Mouse (Mus musculus): ENCODE measurements around the gene Nfkbil1.

Nfkbil1 gene

DNA sequence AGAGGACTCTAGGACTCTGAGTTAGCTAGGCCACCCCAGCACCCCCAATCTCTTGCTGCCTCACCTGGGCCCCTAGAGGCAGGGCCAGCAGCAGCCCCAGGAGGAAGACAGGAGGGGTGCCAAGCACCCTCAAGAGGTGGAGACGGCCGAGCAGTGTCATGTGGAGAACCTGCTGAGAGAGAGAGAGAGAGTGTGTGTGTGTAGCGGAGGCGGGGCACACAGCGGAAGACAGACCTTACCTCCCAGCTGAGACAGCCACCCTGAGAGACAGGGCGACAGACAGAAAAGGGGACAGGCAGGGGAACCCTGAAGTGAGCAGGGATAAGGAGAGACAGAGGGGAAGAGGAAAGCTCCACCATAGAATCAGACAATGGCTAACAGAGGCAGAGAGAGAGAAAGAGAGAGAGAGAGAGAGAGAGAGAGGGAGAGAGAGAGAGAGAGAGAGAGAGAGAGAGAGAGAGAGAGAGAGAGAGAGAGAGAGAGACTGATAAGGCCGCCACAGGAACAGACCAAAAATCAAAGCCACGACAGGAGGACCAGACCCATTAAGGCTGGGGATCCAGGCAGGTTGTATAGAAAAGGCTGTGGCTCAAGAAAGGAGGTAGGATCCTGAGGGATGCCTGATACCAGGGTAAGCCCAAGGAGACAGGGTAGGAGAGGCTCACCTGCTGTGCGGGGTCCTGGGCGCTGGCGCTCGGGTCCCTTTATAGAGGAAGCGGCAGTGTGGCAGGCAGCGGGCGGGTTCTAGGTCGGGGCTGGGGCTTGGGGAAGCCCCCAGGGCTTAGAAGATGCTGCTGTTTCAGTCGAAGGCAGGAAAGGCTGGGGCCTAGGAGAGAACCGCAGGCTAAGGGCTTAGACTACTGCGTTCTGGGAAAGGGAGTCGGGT lies 30.9 kb downstream of the Nfkbil1 start, which contains the start of gene Lta:
Gene Lta (minus strand): TSS at position 858 of the 886 bp plus-strand sequence.
- in situ Hi-C loops (cut with MboI, MseI): no loop called here

DNA sequence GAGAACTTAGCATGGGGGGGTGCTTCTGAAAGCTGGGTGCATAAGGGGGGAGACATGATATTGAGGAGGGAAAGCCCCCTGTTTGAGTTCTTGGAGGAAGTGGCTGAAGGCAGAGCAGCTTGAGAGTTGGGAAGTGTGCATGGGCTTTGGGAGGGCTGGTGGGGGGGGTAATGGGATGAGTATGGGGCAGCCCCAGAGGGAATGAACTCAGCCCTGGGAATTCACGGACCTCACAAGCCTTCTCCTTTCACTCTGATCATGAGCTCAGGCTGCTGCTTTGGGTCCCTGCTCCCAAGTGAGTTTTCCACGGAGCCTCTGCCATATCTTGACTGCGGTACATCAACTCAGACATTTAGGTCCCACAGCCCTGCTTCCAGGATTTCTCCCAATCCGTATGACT lies 33.1 kb downstream of the Nfkbil1 start:
- in situ Hi-C loops (cut with MboI, MseI): no loop called here

DNA sequence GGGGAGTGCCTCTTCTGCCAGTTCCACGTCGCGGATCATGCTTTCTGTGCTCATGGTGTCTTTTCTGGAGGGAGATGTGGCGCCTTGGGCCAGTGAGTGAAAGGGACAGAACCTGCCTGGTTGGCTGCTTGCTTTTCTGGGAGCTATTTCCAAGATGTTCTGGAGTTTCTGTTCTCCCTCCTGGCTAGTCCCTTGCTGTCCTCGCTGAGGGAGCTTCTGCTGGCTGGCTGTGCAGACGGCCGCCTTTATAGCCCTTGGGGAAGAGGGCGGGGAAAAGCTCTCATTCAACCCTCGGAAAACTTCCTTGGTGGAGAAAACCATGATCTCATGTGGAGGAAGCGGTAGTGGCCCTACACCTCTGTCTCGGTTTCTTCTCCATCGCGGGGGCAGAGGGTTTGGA lies 33.8 kb downstream of the Nfkbil1 start, which contains the start of gene Tnf:
Gene Tnf (minus strand): TSS at position 221 of the 400 bp plus-strand sequence.
- in situ Hi-C loops (cut with MboI, MseI): no loop called here

DNA sequence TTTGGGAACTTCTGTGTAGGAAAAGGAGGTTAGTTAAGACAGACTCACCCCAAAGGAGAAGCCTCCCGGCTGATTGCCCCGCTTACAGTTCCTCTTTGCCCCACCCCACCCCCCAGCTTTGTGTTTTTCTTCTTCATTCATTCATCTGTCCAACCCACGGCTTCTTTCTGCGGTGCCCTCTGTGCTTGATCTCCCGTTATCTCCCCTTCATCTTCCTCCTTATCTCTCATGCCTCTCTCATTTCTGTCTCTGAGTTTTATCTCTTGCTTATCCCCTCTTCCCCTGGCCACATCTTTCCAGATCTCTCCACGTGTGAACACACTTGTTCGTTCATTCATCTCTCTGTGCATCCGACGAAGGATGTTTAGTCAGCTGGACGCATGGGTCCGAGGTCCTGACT lies 34.5 kb downstream of the Nfkbil1 start:
- in situ Hi-C loops (cut with MboI, MseI): no loop called here

DNA sequence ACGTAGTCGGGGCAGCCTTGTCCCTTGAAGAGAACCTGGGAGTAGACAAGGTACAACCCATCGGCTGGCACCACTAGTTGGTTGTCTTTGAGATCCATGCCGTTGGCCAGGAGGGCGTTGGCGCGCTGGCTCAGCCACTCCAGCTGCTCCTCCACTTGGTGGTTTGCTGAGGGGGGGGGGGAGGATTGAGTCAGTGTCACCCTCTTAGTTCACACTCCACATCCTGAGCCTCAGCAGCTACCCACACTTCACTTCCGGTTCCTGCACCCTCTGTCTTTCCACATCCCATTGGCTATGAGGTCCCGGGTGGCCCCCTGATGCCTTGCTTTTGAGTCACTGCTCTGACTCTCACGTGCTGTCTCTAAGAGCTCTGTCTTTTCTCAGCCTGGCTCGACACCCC lies 35.2 kb downstream of the Nfkbil1 start:
- in situ Hi-C loops (cut with MboI, MseI): no loop called here

DNA sequence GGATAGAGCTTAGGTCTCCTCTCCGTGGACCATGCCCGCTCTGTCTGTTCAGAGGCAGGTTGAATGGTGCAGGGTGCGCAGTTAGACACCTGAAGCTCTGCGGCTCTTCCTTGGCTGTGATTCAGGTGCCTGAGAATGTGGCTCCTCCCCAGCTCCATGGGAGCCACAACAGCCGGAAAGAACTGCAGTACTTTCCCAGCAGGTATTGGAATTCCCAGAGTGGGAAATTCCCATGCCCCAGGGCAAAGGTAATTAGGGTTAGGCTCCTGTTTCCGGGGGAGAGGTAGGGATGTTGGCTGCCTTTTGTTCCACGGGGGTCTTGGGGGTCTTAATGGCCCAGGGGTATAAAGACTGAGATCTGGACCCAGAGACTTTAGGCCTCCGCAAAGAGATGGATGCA lies 36.6 kb downstream of the Nfkbil1 start:
- in situ Hi-C loops (cut with MboI, MseI): loop anchor here (10.0 kb wide), 1 partner anchor 1004 kb away; the partner anchor contains the start of gene Psmb8

DNA sequence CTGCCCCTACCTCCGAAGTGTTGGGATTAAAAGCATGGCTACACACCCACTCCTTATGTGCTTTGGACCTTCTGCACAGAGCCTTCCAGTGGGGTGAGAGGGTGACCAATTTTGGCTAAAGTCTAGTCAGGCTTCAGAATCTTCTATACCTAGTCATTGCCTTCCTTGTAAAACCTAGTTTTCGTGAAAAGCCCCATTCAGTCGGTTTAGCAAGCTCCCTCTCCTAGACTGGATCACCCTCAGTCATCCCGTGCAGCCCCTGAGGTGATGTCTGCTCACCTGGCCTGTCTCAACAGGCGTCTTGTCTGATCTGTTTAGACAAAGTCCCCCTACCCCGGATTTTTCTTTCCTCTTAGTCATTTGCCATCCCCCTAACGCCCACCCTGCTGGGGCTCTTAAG lies 37.6 kb downstream of the Nfkbil1 start:
- in situ Hi-C loops (cut with MboI, MseI): loop anchor here (10.0 kb wide), 1 partner anchor 1003 kb away; the partner anchor contains the start of gene Psmb8

DNA sequence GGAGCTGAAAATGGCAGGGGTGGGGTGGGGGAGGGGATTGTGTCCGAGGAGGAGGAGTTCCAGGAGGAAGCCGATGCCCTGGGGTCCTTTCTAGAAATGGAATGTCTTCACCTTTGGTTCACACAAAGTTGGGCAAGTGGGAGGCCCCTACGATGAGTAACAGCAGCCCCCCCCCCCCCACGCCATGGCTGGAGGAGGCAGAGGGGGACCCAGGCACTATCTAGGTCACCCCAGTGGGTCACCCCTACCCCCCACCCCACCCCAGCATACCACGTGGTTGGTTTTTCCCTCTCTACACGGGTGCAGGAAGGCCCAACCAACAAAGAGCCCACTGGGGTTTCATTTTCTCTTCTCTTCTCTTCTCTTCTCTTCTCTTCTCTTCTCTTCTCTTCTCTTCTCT lies 38.5 kb downstream of the Nfkbil1 start:
- in situ Hi-C loops (cut with MboI, MseI): loop anchor here (10.0 kb wide), 1 partner anchor 1002 kb away; the partner anchor contains the start of gene Psmb8

DNA sequence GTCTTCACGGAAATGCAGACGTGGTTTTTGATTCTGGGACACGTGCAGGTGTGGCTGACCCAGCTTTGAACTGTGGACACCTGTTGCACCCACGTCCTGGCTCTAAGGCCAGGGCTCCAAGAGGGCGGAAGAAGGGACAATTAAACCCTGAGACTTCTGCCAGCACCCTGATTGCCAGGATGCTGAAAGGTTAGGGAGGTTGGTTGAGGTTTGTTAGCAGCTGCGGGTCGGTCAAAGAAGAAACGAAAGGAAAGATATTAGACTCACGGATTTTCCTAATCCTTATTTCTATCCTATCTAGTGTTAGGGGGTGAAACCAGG lies 39.3 kb downstream of the Nfkbil1 start:
- in situ Hi-C loops (cut with MboI, MseI): loop anchor here (10.0 kb wide), 1 partner anchor 1001 kb away; the partner anchor contains the start of gene Psmb8

DNA sequence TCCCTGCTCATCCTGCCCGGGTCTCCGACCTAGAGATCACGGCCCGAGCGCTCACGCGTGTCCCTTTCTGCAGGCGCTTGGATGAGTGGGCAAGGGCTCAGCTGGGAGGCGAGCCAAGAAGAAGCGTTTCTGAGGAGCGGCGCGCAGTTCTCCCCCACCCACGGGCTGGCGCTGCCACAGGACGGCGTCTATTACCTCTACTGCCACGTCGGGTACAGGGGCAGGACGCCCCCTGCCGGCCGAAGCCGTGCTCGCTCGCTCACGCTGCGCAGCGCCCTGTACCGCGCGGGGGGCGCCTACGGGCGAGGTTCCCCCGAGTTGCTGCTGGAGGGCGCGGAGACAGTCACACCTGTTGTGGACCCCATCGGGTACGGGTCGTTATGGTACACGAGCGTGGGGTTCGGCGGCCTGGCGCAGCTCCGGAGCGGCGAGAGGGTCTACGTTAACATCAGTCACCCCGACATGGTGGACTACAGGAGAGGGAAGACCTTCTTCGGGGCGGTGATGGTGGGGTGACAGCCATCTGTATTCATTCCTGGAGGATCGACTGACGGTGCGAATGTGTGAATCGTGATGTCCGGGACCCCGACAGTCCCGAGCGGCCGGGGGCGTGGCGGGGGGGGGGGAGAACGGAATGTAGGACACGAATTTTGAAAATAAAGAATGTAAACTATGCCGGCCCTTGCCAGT lies 39.8 kb downstream of the Nfkbil1 start:
- in situ Hi-C loops (cut with MboI, MseI): loop anchor here (10.0 kb wide), 1 partner anchor 1001 kb away; the partner anchor contains the start of gene Psmb8

DNA sequence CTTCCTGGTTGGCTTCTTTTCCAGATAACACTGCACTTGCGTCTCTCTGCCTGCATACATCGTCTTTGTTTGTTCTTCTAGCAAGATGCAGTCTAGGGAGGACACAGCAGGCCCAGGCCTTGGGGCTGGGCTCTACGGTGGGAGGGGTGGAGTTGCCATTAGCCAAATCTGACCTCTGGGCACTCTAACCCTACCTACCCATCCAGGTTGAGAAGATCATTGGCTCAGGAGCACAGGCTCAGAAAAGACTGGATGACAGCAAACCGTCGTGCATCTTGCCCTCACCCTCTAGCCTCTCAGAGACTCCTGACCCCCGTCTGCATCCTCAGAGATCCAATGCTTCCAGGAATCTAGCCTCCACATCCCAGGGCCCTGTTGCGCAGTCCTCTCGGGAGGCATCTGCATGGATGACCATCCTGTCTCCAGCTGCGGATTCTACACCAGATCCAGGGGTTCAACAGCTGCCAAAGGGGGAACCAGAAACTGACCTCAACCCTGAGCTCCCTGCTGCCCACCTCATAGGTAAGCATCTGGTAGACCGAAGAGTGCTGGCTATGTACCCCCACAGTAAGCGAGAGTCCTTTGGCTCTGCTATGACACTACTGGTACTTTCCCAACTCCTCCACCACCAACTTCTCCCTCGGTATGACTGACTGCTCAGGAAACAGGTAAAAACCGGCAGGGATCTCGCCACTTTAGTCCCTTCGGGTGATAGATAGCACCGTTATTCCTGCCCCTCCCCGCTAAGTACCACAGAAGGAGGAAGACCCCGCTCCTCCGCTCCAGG lies 40.6 kb downstream of the Nfkbil1 start:
- in situ Hi-C loops (cut with MboI, MseI): loop anchor here (10.0 kb wide), 1 partner anchor 1000 kb away; the partner anchor contains the start of gene Psmb8

DNA sequence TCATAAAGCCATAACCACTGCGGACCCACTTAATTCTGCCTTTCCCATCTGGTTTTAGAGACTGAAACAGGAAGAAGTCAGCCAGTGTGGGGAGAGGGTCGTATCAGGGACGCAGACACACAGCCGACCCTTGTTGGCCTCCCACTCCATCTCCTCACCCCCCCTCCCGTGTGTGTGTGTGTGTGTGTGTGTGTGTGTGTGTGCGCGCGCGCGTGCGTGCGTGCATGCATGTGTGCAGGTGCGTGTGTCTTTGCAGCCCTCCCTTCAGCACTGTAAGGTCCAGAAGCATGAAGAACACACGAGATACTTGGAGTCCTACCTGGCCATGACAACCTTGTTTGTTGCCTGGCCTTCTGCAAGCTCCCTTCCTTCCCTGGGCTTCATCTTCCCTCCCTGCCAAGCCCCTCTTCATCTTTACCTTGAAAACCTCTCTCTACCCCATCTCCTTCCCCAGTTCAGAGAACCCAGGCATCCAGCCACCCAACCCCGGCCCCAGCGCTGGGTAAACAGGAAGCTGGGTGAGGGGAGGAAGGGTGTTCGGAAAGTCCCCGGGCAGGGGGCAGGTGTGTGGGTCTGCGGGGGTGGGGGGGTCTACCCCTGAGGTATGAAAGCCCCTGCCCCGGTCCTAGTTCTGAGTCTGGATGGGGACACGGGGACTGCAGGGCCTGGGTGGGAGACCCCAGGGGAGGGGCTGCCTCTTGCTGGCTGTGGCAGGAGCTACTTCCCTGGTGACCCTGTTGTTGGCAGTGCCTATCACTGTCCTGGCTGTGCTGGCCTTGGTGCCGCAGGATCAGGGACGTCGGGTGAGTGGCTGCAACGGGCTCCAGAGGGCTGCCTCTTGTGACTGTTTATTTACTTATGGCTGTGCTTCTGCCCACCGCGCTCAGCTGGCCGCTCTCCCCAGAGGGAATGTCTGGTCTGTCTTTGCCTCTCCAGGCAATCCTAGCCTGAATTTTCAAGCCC lies 41.4 kb downstream of the Nfkbil1 start, which contains the start of gene Ltb:
Gene Ltb (plus strand): TSS at position 559 of the 963 bp plus-strand sequence.
- in situ Hi-C loops (cut with MboI, MseI): loop anchor here (10.0 kb wide), 1 partner anchor 999 kb away; the partner anchor contains the start of gene Psmb8

DNA sequence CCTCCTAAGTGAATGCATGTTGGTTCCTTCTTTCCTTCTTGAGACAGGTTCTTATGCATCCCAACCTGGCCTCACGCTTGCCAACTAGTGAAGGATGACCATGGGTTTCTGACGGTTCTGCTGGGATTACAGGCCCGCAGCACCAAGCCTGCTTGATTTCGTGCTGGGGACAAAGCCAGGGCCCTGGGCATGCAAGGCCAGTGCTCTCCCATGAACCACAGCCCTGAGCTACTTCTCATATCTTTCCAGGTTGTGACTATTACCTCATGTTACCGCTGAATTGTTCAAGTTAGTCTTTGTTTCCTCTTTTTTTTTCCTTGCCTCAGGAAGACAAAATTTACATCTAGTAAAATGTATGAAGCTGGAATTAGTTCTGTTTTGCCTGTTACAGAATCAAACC lies 42.7 kb downstream of the Nfkbil1 start:
- in situ Hi-C loops (cut with MboI, MseI): loop anchor here (10.0 kb wide), 1 partner anchor 998 kb away; the partner anchor contains the start of gene Psmb8

DNA sequence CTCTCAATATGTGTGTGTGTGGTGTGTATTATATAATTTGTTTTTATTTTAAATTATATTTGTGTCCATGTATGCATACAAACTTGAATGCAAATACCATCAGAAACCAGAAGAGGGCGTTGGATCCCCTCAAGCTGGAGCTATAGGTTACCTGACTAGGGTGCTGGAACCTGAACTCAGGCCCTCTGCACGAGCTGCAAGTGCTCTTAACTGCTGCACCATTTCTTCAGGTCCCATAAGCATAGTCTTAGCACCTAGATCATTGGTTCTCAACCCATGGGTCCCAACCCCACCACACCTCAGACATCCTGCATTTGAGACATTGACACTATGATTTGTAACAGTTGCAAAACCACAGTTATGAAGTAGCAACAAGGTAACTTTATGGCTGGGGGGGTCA lies 43.9 kb downstream of the Nfkbil1 start:
- in situ Hi-C loops (cut with MboI, MseI): loop anchor here (10.0 kb wide), 1 partner anchor 997 kb away; the partner anchor contains the start of gene Psmb8

DNA sequence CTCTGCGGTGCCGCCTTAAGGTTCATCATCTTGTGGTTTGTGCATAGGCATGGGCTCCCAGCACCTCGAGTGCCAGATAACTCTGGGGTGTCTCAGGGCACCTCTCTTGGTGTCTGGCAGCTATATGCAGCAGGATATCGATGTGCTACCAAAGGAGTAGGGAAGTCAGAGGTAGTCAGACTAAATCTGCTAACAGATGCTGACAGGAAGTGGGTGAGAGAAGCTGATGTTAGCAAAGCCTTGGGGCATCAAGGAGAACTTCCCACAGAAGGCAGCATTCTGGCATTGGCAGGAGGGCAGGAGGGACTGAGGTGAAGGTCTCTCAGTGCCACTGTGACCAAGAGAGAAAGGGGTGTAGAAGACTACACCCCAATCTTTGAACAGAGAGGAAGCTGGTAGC lies 45.5 kb downstream of the Nfkbil1 start:
- in situ Hi-C loops (cut with MboI, MseI): loop anchor here (10.0 kb wide), 1 partner anchor 995 kb away; the partner anchor contains the start of gene Psmb8

DNA sequence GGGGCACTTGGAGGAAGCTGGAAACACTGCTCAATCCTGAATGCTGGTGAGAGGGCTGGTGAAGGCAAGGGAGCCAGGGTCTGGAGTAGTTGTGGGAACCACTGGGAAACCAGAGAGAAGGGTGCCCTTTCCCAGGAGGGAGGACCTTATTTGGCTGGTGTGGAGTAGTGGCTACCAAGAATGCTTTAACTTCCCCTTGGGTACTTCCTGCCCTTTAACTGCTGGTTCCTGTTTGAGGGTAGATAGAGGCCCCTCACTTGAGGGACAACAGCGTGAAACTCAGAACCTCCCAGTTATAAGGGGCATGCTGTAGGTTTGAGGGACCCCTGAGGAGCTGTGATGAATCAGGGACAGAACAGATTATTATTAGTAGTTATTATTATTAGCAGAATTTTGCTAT lies 46.4 kb downstream of the Nfkbil1 start:
- in situ Hi-C loops (cut with MboI, MseI): no loop called here

DNA sequence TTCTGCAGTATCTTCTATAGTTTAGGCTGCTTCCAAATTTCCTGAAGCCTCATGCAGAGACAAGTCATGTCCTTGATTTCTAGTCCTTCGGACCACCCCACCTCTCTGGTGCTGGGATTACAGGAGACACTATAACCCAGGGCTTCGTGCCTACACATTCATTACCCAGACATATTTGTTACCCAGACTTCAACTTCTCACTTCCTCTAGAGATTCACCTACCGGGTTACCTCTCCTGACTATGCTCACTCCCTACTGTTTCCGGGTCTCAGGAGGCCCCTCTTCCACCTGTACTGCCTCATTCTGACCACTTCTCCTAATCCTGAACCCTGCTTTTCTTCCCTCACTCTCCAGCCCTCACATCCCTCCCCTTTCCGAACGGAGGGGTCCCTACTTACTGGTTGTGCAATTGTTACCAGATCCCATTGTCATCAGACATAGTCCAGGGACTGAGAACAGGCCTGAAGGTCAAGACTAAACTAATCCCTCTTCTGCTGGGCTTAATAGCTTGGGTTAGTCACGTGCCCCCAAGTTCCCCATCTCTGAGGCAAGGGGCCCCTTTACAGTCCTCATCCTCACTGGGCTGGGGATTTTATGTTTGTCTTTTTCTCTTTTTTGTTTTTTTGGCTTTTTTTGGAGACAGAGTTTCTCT lies 47.5 kb downstream of the Nfkbil1 start, which contains the start of gene Lst1:
Gene Lst1 (minus strand): TSS at position 481 of the 652 bp plus-strand sequence.
- in situ Hi-C loops (cut with MboI, MseI): no loop called here

DNA sequence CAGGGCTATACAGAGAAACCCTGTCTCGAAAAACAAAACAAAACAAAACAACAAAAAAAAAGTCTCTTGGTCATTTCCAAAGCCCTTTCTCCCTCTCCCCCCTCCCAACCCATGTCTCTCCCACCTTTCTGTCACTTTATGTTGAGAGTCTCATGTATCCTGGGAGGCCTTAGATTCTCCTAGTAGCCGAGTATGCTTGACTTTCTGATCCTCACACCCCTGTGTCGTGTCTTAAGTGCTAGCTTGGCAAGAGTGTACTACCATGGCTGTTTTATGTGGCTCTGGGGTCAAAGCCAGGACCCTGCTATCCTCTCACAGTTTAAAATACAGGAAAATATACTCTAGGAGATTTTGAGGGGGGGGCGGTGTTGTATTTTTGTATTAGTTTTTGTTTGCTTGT lies 48.2 kb downstream of the Nfkbil1 start:
- in situ Hi-C loops (cut with MboI, MseI): no loop called here

DNA sequence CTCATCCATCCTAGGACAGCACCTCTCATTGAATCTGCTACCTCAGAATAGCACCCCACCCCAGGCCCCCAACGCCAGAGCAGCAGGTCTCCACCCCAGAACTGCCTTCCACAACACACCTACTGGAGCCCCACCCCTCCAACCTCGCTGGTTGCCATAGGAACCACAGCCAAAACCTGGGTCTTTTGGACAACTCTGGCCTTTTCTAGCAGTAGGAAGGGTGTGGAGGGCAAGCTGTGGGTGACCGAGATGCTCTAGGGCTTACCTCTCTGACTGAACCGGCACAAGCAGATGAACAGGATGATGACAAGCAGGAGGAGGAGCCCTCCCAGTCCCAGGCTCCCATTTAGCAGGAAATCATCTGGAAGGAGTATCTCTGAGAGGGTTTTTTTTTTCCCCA lies 48.9 kb downstream of the Nfkbil1 start:
- in situ Hi-C loops (cut with MboI, MseI): no loop called here
